Mouse (Mus musculus) spleen, postnatal 14 days (tissue): ENCODE measurements around the gene Sco1.
"Not testable (repeated sequence)": the region's sequence is repeated elsewhere in the genome, so short reads cannot be mapped to it uniquely, and the experiment has no call there.

Experiments used
- DNase-seq, 2 experiments: peaks; one replicate each; pipeline ENCODE4 v3.0.0; 2021 to 2022; ENCODE audit warnings: low spot score in 2 of 2

Sco1 gene

DNA sequence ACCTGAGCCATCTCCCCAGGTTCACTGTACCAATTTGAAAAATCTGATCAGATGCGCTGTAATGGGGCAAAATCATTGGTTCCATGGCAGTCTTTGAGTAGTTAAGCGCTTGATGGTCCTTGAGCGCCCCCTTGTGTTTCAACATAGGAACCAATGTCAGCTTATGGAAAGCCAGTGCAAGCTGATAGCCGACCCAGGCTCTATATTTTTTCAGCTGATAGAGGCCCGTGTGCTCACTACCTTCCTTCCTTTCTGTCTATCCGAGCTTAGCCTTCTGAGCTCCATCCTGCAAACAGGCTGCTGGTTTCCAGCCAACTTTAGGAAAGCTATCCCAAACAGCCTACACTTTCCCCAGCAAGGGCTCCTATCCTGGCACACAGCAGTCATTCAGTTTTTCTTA is 33.0 kb downstream of the Sco1 start:
- peak in 1 of 2 experiments; percentile 50 for DNase-seq

DNA sequence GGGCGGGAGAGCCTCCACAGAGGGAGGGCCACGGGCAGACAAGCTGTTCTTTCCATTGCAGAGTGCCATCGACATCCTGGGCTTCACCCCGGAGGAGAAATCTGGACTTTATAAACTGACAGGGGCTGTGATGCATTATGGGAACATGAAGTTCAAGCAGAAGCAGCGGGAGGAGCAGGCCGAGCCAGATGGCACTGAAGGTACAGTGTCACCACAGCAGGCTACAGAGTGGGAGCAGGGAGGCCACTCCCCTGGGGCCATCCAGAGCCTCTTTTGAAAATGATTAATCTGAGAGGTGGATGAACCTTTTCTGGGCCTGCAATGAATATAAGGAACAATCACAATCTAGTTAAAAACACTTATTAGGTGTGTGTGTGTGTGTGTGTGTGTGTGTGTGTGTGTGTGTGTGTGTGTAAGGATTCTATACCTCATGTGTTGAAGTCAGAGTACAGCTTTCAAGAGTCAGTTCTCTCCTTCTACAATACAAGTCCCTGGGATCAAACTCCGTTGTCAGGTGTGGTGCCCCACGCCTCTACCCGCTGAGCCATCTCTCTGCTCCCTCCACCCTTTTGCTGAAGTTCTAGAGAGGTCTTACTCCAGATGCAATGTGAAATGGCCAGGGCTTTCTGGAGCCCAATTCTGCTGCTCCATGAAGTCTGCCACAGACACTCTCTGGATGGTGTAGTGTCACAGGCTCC is 34.1 kb downstream of the Sco1 start:
- DNase-seq: no peak

DNA sequence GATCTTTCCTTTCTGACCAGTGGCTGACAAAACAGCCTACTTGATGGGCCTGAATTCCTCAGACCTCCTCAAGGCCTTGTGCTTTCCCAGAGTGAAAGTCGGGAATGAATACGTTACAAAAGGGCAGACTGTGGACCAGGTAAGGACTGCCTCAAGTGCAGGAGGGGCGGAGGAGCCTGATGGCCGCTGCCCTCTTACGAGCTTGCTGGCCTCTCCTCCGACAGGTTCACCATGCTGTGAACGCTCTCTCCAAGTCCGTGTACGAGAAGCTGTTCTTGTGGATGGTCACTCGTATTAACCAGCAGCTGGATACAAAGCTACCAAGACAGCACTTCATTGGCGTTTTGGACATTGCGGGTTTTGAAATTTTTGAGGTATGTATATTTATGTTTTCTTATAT is 34.8 kb downstream of the Sco1 start:
- DNase-seq: no peak

DNA sequence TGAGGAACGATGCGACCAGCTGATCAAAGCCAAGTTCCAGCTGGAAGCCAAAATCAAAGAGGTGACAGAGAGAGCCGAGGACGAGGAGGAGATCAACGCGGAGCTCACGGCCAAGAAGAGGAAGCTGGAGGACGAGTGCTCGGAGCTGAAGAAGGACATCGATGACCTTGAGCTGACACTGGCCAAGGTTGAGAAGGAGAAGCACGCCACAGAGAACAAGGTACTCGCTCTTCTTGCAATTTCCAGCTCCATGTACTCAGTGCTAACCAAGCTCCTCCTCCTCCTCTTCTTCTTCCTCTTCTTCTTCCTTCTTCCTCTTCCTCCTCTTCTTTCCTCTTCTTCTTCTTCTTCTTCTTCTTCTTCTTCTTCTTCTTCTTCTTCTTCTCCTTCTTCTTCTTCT is 39.9 kb downstream of the Sco1 start:
- DNase-seq: not testable (repeated sequence)

DNA sequence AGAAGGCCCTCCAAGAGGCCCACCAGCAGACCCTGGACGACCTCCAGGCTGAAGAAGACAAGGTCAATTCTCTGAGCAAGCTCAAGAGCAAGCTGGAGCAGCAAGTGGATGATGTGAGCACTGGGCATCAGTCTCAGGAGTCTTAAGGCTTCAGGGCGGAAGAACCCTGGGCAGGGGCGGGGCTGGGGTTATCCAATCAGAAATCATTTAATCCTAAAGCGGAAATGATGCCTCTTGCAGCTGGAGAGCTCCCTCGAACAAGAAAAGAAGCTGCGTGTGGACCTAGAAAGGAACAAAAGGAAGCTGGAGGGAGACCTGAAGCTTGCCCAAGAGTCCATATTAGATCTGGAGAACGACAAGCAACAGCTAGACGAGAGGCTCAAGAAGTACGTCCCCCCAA is 40.7 kb downstream of the Sco1 start:
- DNase-seq: no peak

DNA sequence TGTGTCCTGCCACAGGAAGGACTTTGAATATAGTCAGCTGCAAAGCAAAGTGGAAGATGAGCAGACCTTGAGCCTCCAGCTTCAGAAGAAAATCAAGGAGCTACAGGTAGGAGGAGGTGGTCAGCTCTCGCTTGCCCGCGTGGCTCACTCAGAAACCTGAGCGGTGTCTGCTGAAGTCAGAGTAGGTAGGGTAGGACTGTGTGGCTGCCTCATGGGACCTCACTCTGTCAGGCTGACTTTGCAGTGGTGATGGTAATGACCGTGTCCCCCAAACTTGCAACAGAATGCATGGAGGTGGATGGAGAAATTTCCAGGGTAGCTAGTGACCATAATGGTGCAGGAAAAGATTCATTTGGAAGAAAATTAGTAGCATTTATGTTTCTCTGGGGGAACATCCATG is 41.2 kb downstream of the Sco1 start:
- DNase-seq: no peak

DNA sequence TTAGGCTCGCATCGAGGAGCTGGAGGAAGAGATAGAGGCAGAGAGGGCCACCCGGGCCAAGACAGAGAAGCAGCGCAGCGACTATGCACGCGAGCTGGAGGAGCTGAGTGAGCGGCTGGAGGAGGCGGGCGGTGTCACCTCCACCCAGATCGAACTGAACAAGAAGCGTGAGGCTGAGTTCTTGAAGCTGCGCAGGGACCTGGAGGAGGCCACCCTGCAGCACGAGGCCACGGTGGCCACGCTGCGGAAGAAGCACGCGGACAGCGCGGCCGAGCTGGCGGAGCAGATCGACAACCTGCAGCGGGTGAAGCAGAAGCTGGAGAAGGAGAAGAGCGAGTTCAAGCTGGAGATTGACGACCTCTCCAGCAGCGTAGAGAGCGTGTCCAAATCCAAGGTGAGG is 42.0 kb downstream of the Sco1 start:
- DNase-seq: no peak

DNA sequence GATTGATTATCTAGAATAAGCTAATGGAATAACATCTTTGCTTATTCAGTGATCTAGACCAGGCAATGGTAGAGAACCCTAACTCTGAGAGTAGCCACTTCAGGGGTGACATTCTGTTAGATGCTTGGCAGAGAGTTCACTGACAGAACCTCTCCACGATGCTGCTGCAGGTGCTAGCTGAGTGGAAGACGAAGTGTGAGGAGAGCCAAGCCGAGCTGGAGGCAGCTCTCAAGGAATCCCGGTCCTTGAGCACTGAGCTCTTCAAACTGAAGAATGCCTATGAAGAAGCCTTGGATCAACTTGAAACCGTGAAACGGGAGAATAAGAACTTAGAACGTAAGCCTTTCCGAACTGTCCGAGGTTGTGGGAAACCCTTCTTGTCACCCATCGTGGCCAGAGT is 45.2 kb downstream of the Sco1 start:
- DNase-seq: no peak

DNA sequence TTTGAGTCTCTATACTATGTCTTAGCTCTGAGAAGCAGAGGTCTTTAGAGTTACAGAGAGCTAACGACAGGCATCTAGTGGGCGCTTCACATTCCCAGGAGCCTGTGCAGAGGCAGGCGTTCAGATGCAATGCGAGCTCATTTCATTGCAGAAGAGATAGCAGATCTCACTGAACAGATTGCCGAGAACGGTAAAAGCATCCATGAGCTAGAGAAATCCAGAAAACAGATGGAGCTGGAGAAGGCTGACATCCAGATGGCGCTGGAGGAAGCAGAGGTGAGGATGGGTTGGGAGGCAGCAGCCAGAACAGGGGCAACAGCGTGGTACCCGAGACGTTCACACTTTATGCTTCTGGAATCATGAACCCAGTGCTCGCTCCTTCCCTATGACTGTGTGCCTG is 46.0 kb downstream of the Sco1 start:
- no peak for DNase-seq

DNA sequence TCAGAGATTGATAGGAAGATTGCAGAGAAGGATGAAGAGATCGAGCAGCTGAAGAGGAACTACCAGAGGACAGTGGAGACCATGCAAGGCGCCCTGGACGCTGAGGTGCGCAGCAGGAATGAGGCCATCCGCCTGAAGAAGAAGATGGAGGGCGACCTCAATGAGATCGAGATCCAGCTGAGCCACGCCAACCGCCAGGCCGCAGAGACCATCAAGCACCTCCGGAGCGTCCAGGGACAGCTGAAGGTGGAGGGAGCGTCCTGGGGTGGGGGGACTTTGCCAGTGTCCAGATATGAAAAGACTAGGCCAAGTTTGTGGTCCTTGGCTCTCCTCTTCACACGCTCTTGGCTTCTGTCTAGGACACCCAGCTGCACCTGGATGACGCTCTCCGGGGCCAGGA is 46.8 kb downstream of the Sco1 start:
- no peak for DNase-seq

DNA sequence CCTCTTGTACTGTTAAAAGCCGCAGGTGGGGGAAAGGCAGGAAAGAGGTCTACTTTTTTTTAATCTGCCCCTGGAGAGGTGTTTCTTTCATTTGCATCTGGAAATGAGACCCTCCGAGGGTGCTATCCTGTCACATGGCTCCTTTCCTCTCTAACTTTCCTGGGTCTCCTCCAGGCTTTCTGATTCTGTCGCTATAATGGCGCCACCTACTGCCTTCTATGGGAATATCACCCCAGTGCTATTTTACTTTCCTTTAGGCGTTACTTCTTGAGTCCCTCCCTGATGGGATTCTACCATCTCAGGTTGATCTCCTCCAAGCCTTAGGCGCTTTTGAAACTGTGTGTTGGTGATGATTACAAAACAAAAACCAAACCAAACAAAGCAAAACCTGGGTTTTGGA is 47.7 kb downstream of the Sco1 start:
- no peak for DNase-seq

DNA sequence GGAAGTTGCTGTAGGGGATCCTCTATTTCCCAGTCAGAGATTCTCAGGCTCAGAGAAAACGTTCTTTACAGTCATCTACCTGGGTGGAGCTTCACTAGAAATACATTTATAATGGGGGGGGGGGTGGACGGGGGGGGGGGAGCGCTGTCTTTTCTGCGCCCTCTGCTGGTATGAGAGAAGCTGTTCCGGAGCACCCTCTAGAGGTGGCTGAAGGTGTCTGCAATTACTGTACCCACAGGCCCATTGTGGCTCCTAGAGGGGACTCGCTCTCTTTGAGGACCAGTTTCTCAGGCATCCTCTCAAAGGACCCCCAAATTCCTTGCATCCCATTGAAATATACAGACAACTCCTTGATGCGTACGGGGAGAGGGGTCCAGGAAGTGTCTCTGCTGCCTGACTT is 49.2 kb downstream of the Sco1 start:
- peak in 1 of 2 experiments; percentile 16 for DNase-seq

DNA sequence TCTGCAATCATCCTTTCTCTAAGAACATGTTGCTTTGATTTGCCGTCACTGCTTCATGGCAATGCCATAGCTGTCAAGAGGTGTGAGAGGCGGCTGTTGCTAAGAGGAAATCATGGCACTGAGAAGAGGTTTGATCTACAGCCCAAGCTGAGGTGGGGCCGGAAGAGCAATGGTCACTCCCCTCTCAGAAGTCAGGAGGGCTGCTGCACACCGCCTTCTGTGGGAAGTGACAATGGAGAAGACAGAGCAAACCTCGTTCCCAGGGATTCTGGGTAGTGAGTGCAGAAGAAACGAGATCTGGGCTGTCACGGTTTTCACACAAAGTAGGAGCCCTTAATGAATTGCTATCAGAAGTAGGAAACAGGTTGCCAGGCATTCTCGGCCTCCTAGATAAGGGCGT is 50.8 kb downstream of the Sco1 start:
- no peak for DNase-seq

DNA sequence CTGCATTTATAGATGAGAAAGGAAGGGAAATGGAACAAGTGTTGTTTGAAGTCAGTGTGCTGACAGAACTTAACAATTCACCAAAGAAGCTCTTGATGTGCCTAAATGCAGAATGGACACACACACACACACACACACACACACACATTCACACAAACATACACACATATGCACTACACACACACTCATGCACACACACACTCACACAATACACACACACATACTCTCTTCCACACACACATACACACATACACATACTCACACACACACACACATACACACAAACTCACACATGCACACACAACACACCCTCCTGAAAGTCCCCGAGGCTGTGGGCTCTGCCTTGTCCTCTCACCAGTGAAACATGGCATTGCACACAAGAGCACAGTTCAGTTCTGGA is 51.8 kb downstream of the Sco1 start:
- no peak for DNase-seq

DNA sequence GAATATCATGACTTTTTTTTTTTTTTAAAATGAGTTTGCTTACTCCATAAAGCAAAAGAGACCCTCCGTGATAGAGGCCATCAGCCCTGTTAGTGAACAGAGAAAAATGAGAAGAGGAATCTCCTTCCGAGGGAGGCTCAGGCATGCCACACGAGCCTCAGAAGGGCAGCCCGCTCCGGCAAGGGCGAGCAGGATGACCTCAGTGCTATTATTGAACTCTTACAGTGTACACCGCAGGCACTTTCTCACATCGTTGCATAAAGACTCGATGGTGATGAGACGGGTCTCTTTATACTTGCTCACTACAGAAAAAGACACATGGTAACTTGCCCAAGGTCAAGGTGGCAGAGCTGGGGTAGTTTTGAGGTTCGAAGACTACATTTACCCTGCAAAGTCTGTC is 52.2 kb downstream of the Sco1 start:
- no peak for DNase-seq

DNA sequence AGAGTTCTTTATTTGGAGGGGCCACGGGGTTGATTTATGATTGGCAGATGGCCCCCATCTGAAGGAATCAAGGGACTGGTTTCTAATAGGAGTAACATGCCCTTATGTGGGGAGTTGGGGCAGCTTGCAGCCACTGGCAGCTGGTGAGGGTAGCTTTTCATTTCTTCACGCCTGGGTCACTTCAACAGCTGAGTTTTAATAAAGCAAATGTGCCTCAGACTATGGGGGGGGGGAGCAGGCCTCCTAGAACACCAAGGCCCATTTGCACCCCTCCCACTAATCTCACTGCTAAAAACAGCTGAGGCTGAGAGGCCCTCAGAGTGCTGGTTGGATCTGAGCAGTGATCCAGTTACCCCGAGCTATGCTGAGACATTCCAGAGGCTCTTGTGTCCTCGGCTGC is 53.2 kb downstream of the Sco1 start:
- DNase-seq: no peak

DNA sequence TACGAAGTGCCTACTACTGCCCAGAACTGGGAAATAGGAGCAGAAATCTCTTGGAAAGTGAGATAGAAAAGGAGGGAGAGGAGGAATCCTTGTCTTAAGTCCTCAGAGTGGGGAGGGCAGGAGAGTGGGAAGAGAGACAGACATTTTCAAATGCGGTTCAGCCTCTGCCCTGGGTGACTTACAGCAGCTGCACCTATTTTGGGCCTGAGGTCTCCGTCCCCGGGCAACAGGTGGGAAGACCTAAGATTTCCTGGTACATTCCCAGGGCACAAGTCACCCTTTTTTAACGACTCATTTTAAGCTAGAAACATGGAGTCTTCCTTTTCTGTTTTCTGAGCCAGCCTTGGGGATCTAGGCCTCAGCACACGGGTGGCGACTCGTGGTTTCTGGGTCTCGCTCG is 54.5 kb downstream of the Sco1 start:
- no peak for DNase-seq

DNA sequence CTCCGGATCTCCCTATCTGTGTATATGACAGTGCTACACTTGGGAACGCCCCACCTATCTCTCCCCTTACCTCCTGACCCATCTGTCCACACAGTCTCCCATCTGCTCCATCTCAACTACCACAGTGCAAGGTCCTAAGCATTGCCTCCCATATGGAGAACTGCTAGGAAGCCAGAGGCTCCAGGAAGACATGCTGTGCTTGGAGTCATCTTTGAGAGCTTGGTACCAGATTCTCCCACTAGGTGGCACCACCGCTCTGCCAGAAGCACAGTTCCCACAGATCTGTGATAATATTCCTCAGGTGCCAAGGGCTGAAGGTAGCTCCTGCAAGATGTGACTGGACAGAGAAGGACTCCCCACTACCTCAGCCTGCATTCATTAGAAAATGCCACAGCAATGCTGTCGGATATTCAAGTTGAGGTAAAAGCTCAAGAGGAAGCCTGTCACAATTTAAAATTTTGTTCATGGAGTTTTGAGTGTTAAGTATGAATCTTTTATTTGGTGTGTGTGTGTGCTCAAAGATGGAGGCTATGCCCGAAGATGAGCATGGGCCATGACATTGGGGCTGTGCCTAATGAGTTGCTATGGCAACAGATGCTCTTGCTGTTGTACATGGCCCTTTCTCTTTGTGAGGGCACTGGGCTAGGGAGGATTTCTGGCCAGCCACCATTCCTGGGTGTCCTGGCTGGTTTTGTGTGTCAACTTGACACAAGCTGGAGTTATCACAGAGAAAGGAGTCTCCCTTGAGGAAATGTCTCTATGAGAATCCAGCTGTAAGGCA is 57.9 kb downstream of the Sco1 start:
- peak in 1 of 2 experiments; percentile 12 for DNase-seq

DNA sequence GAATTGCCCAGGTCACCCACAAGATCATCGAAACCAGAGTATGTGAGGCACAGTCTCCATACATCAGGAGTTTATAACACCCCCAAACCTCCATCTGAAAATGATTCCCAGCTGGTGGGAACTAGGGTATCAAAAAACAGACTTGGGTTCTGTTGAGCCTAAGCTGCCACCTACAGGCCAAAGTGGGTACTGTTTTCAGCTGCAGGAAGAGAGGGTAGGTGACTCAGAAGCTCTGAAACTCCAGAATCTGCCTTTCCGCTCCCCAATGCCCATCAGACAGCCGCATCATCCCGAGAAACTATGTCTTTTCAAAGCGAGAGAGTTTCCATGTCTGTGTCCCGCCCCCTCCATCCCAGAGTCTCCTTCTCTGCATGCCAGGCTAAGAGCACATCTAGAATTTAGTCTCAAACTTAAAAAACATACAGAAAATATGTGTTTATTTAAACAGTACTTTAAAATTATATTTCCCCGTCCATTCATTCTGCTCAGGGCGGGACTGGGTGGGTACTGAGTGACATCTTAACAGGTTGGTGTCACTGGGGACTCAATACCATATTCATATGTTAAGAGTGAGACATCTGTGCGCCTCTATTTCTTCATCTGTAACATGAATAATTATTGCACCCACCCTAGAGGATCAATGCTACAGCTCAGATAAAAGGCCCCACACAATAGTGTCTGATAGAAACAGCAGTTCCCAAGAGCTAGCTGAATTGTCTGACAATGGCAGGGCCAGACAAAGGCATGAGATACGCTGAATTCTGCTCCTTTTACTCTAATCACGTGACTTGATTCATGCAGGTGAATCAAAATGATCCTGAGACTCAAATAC is 59.8 kb downstream of the Sco1 start:
- peak in 1 of 2 experiments; percentile 45 for DNase-seq

DNA sequence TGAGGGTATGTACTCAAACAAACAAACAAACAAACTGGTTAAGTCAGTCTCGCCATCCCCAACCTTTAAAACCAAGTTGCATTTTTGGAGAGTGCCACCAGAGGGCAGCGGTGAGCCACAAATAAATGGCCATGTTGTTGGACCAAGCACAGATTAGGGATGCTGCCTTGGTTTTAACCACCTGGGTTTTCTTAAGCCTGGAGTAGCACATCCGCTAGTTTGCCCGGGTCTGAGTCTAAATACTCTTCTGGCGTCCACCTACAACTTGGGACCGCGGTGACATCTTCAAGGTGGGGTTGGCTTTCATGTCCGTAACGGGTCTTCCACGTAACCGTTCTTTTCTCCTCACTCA is 60.4 kb downstream of the Sco1 start:
- peak in 1 of 2 experiments; percentile 55 for DNase-seq

DNA sequence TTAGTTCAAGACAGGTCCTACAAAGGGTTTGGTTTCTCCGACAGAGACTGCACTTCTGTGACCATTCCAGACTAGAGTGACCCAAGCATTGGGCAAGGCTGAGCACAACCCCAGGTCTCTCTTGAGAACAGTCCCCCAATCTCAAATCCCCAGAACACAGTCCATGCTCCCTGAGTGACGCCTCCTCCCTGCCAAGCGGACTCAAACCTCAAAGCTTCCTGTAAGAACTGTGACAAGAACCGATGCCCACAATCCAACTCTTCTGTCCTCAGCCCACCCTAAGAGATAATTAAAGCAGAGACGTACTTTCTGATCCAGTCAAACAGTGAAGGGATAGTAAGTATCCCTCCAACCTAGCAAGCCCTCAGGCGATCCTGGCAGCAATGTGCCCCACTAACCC is 60.9 kb downstream of the Sco1 start:
- DNase-seq: no peak

DNA sequence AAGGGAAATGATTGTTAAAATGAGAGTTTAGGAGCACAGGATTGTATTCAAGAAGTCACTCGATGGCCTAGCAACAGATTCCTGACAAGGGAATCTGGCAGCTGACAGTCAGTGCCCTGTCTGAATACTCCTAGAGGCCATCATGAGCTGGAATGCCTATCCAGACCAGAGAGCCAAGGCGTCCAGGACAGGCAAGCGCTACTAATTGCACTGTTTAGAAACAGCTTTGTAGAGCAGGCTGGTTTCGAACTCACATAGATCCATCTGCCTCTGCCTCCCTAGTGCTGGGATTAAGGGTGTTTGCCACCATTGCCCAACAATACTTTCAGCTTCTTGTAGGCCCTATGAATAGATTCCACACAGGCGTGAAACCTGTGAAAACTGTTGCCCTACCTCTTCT is 61.8 kb downstream of the Sco1 start:
- no peak for DNase-seq

DNA sequence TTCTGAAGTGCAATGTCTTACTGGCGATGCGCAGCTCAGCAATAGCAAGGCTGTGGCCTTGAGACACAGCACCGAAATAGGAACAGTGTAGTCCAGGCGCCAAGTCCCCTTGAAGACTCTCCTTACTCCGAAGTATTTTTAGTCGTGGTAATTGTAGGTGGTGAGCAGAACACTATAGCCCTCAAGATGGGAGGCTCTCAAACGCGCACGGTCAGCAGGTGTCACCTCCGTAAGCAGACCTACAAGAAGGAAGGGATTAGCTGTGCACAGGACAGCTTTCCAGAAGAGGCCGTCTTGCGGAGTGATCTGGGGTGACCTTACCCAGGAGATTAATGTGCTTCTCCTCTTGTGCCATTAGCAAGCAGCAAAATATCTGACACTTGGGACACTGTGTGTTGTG is 62.4 kb downstream of the Sco1 start:
- DNase-seq: no peak
